Mouse (Mus musculus) stomach, postnatal 0 days (tissue): Measurements from ENCODE around the gene Tsfm.

Experiments
- CTCF ChIP-seq: IDR thresholded peaks from 2 replicates; pipeline ENCODE4 v1.5.1; 2016; ENCODE audit warnings: antibody characterized with exemption, low read depth, mild to moderate bottlenecking, moderate library complexity
- EP300 ChIP-seq: optimal IDR thresholded peaks from 2 replicates; pipeline ENCODE3; 2016; ENCODE audit warnings: antibody characterized with exemption

DNA sequence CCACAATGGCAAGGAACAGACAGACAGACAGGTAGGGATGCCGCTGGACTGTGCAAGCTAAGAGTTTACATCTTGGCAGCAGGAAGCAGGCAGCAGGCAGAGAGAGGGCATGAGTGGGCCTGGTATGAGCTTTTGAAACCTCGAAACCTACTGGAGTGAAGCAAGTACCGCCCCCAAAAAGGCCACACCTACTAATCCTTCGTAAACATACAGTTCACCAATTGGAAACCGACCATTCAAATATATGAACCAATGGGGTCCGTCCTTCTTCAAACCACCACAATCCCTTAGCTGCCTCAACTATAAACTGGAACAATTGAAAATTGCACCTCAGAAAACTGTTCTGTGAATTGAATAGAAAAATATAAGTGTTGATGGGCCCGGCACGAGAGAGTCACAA is 66.8 kb downstream of the Tsfm start:
- TF ChIP-seq CTCF: no peak
- TF ChIP-seq EP300: no peak
